Mouse (Mus musculus) lung, postnatal 0 days (tissue): ENCODE measurements around the gene Gpr39.

ENCODE experiments used
- CTCF ChIP-seq: IDR thresholded peaks from 2 replicates; pipeline ENCODE4 v1.5.1; 2016; ENCODE audit warnings: antibody characterized with exemption, mild to moderate bottlenecking
- EP300 ChIP-seq: IDR thresholded peaks from 2 replicates; pipeline ENCODE4 v1.6.1; 2016; ENCODE audit warnings: antibody characterized with exemption, mild to moderate bottlenecking, control low read depth

DNA sequence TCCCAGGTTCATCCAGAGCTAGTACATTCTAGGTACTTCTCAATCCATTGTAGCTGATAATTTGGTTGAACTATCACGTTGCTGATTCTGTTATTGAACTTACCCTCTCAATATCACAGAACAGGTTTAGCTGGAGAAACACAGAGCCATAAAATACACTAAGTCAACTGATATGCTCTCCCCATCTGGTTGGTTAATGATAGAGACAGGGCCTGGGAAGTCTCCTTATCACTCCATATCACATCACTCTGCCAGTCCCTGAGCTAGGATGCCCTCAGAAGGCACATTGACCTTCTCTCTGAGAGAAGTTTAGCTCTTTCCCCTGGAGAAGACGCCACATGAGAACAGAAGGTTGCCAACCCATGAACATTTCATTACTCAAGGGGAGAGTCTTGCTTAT is 14.7 kb upstream of the Gpr39 start:
- no peak for TF ChIP-seq CTCF
- TF ChIP-seq EP300: no peak
